ENCODE assay signal across 8 mouse cellular contexts in the genomic region with DNA sequence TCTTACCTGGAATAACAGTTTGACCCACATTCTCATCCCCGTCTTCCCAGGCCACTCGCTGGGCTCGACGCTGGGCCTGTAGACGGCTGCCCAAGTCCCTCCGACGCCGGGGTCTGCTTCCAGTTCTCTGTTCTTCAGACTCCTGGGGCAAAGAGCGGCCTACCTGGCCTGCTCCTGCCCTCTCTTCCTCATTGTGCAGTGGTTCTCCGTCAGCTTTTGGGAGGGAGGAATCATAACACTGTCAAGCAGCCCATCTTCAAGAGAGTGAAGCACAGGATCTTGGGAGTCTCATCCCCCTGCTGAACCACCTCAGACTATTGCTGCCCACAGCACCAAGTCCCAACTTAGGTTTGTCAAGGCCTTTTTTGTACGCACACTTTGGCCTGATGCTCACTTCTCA. TPM values are rescaled to one million over a fixed set of nuclear protein-coding genes. Genes with fewer than 3 reads are reported as not detected.
DNase-seq lines count a peak whose midpoint lies in the region; ATAC-seq and TF ChIP-seq lines count a peak whose summit lies in the region.

No protein-coding gene starts in this region.

- no peak for TF ChIP-seq POLR2A in ES-Bruce4 (IDR thresholded peaks at IDR 0.05; ENCODE audit: insufficient read depth, low read length)

- H3K9ac ChIP-seq in ES-Bruce4 (ENCODE audit: low read depth, poor library complexity, severe bottlenecking), result peak overlapping the region; percentile 87
- H3K9ac ChIP-seq in forebrain, embryonic 16.5 days (replicated peaks; ENCODE audit: low read depth, low read length), result peak overlapping the region; percentile 86
- H3K9ac ChIP-seq in liver, embryonic 16.5 days (ENCODE audit: low read depth, low read length), result peak overlapping the region; percentile 94

- TF ChIP-seq EP300 in ES-Bruce4 (IDR thresholded peaks at IDR 0.05; ENCODE audit: insufficient read depth, low read depth, low read length), result no peak

- intact Hi-C loops in heart, postnatal 36 days (cut with DNase I), result loop anchor here (5.0 kb wide), 1 partner anchor 101 kb away; a partner anchor contains a TSS

- peaks cover 24% of the 10 kb centered on the region for H3K4me1 ChIP-seq in heart, embryonic 10.5 days
- H3K4me1 ChIP-seq in ES-Bruce4 (ENCODE audit: control insufficient read depth, insufficient read depth, low read length), result no peaks in the 10 kb centered on the region
- peaks cover 25% of the 10 kb centered on the region for H3K4me1 ChIP-seq in forebrain, embryonic 16.5 days (replicated peaks; ENCODE audit: control insufficient read depth, insufficient read depth, low read length)
- H3K4me1 ChIP-seq in liver, embryonic 16.5 days (ENCODE audit: control insufficient read depth, low read depth, low read length), result peaks cover 30% of the 10 kb centered on the region

- H3K27me3 ChIP-seq in heart, embryonic 10.5 days (ENCODE audit: insufficient read depth, poor library complexity, severe bottlenecking), result no peaks in the 10 kb centered on the region
- no peaks in the 10 kb centered on the region for H3K27me3 ChIP-seq in ES-Bruce4 (ENCODE audit: control insufficient read depth, insufficient read depth, low read length, poor library complexity, severe bottlenecking)
- H3K27me3 ChIP-seq in forebrain, embryonic 16.5 days (replicated peaks; ENCODE audit: control insufficient read depth, insufficient read depth, low read length), result no peaks in the 10 kb centered on the region
- no peaks in the 10 kb centered on the region for H3K27me3 ChIP-seq in liver, embryonic 16.5 days (ENCODE audit: control insufficient read depth, insufficient read depth, low read depth, low read length)

- peaks cover 43% of the 10 kb centered on the region for H3K36me3 ChIP-seq in heart, embryonic 10.5 days
- H3K36me3 ChIP-seq in ES-Bruce4 (ENCODE audit: control insufficient read depth, insufficient read depth, low read length, poor library complexity, severe bottlenecking), result peaks cover 4% of the 10 kb centered on the region
- H3K36me3 ChIP-seq in forebrain, embryonic 16.5 days (ENCODE audit: control insufficient read depth, insufficient read depth), result peaks cover 6% of the 10 kb centered on the region; the same call in 1 of the 2 replicates
- H3K36me3 ChIP-seq in liver, embryonic 16.5 days (ENCODE audit: control insufficient read depth, insufficient read depth), result peaks cover 14% of the 10 kb centered on the region

- no peak for DNase-seq in heart, embryonic 10.5 days (ENCODE audit: low spot score)
- DNase-seq in heart, postnatal 36 days, result no peak
- DNase-seq in spleen, postnatal 4 days (ENCODE audit: low spot score in 2 of 2), result no peak
- no peak for DNase-seq in urinary bladder, postnatal 14 days (ENCODE audit: low spot score)
- DNase-seq in embryo, embryonic 9.5 days (ENCODE audit: extremely low spot score), result no peak

- peak overlapping the region; percentile 73 for H3K4me3 ChIP-seq in heart, embryonic 10.5 days
- peak overlapping the region; percentile 89 for H3K4me3 ChIP-seq in ES-Bruce4 (ENCODE audit: low read depth, low read length)
- peak overlapping the region; percentile 75 for H3K4me3 ChIP-seq in forebrain, embryonic 16.5 days (replicated peaks; ENCODE audit: low read length)
- H3K4me3 ChIP-seq in liver, embryonic 16.5 days (ENCODE audit: low read depth, low read length), result peak overlapping the region; percentile 80

- 91% methylated on average over 11 of the region's 11 CpGs for WGBS in heart, embryonic 10.5 days
- 86% methylated on average over 11 of the region's 11 CpGs for WGBS in forebrain, embryonic 16.5 days
- 86% methylated on average over 11 of the region's 11 CpGs for WGBS in liver, embryonic 16.5 days (ENCODE audit: insufficient replicate concordance)

- no peak for TF ChIP-seq CTCF in ES-Bruce4 (IDR thresholded peaks at IDR 0.05; ENCODE audit: low read depth, low read length)

- peak overlapping the region; percentile 87 for H3K4me2 ChIP-seq in forebrain, embryonic 16.5 days (ENCODE audit: low read length)
- peak overlapping the region; percentile 88 for H3K4me2 ChIP-seq in liver, embryonic 16.5 days (ENCODE audit: low read depth, low read length)

- H3K27ac ChIP-seq in heart, embryonic 10.5 days, result 0 out of 2 replicates have a peak overlapping the region, but pooled peaks have one; percentile 99
- no peak overlapping the region for H3K27ac ChIP-seq in ES-Bruce4 (ENCODE audit: insufficient read depth, low read length)
- H3K27ac ChIP-seq in forebrain, embryonic 16.5 days (ENCODE audit: low read length), result no peak overlapping the region
- peak overlapping the region; percentile 98; the same call in 1 of the 2 replicates for H3K27ac ChIP-seq in liver, embryonic 16.5 days (ENCODE audit: low read length)

- H3K9me3 ChIP-seq in heart, embryonic 10.5 days, result no peaks in the 10 kb centered on the region
- no peaks in the 10 kb centered on the region for H3K9me3 ChIP-seq in ES-Bruce4 (replicated peaks; ENCODE audit: control insufficient read depth, insufficient read depth, low read length, poor library complexity, severe bottlenecking)
- H3K9me3 ChIP-seq in forebrain, embryonic 16.5 days (ENCODE audit: control insufficient read depth, low read length), result no peaks in the 10 kb centered on the region
- H3K9me3 ChIP-seq in liver, embryonic 16.5 days (replicated peaks; ENCODE audit: control insufficient read depth, low read length), result no peaks in the 10 kb centered on the region

- no peak for ATAC-seq in forebrain, embryonic 16.5 days
- no peak for ATAC-seq in liver, embryonic 16.5 days (ENCODE audit: low read depth)

RNA-seq across cellular contexts. Expression of a gene that starts 1.1 kb away (rescaled TPM):
- 45.1 and 54.8 TPM in 2 replicates for polyA plus RNA-seq in heart, embryonic 10.5 days (2016; fragmentation: Nextera tagmentation; extraction: Ambion mirVana)
- total RNA-seq in heart, postnatal 36 days (2021), result 10 to 100 TPM; 81.3 to 87.0 TPM
- polyA plus RNA-seq in ES-Bruce4 (2011; ENCODE audit: insufficient read depth, insufficient read length, low read depth, missing spikeins), result 38.9 and 39.3 TPM in 2 replicates
- 57.1 and 62.3 TPM in 2 replicates for polyA plus RNA-seq in forebrain, embryonic 16.5 days (2015; fragmentation: Nextera tagmentation; extraction: Ambion mirVana)
- 43.0 and 48.3 TPM in 2 replicates for polyA plus RNA-seq in liver, embryonic 16.5 days (2015; fragmentation: Nextera tagmentation; extraction: Ambion mirVana)

RNA-seq across cellular contexts. Expression of a gene that starts 4.1 kb away (rescaled TPM):
- polyA plus RNA-seq in heart, embryonic 10.5 days (2016; fragmentation: Nextera tagmentation; extraction: Ambion mirVana), result 96.9 and 118 TPM in 2 replicates
- total RNA-seq in heart, postnatal 36 days (2021), result 10 to 100 TPM; 17.9 to 18.7 TPM
- polyA plus RNA-seq in ES-Bruce4 (2011; ENCODE audit: insufficient read depth, insufficient read length, low read depth, missing spikeins), result 137 and 139 TPM in 2 replicates
- 117 and 124 TPM in 2 replicates for polyA plus RNA-seq in forebrain, embryonic 16.5 days (2015; fragmentation: Nextera tagmentation; extraction: Ambion mirVana)
- polyA plus RNA-seq in liver, embryonic 16.5 days (2015; fragmentation: Nextera tagmentation; extraction: Ambion mirVana), result 37.0 and 41.0 TPM in 2 replicates

RNA-seq across cellular contexts. Expression of a gene that starts 20.7 kb away (rescaled TPM):
- 1.2 and 1.7 TPM in 2 replicates for polyA plus RNA-seq in heart, embryonic 10.5 days (2016; fragmentation: Nextera tagmentation; extraction: Ambion mirVana)
- total RNA-seq in heart, postnatal 36 days (2021), result 1 to 10 TPM; 4.3 to 5.8 TPM
- 2.4 and 2.8 TPM in 2 replicates for polyA plus RNA-seq in ES-Bruce4 (2011; ENCODE audit: insufficient read depth, insufficient read length, low read depth, missing spikeins)
- 8.4 and 11.3 TPM in 2 replicates for polyA plus RNA-seq in forebrain, embryonic 16.5 days (2015; fragmentation: Nextera tagmentation; extraction: Ambion mirVana)
- polyA plus RNA-seq in liver, embryonic 16.5 days (2015; fragmentation: Nextera tagmentation; extraction: Ambion mirVana), result 1.6 and 1.9 TPM in 2 replicates

RNA-seq across cellular contexts. Expression of a gene that starts 33.5 kb away (rescaled TPM):
- 10.8 and 14.2 TPM in 2 replicates for polyA plus RNA-seq in heart, embryonic 10.5 days (2016; fragmentation: Nextera tagmentation; extraction: Ambion mirVana)
- total RNA-seq in heart, postnatal 36 days (2021), result 1 to 10 TPM; 3.7 to 4.1 TPM
- polyA plus RNA-seq in ES-Bruce4 (2011; ENCODE audit: insufficient read depth, insufficient read length, low read depth, missing spikeins), result 10.4 and 11.6 TPM in 2 replicates
- 13.7 and 14.7 TPM in 2 replicates for polyA plus RNA-seq in forebrain, embryonic 16.5 days (2015; fragmentation: Nextera tagmentation; extraction: Ambion mirVana)
- polyA plus RNA-seq in liver, embryonic 16.5 days (2015; fragmentation: Nextera tagmentation; extraction: Ambion mirVana), result 4.1 and 4.5 TPM in 2 replicates

RNA-seq across cellular contexts. Expression of a gene that starts 33.5 kb away (rescaled TPM):
- 18.9 and 19.6 TPM in 2 replicates for polyA plus RNA-seq in heart, embryonic 10.5 days (2016; fragmentation: Nextera tagmentation; extraction: Ambion mirVana)
- total RNA-seq in heart, postnatal 36 days (2021), result 1 to 10 TPM; 7.1 to 8.0 TPM
- 21.5 and 22.5 TPM in 2 replicates for polyA plus RNA-seq in ES-Bruce4 (2011; ENCODE audit: insufficient read depth, insufficient read length, low read depth, missing spikeins)
- polyA plus RNA-seq in forebrain, embryonic 16.5 days (2015; fragmentation: Nextera tagmentation; extraction: Ambion mirVana), result 12.5 and 17.2 TPM in 2 replicates
- 7.9 and 8.8 TPM in 2 replicates for polyA plus RNA-seq in liver, embryonic 16.5 days (2015; fragmentation: Nextera tagmentation; extraction: Ambion mirVana)

Comparison
In these comparisons a context has a peak if more than half of its experiments do, and no peak if none do; other contexts are left out.
1. H3K27ac ChIP-seq: peak in heart, embryonic 10.5 days (single experiment) and liver, embryonic 16.5 days (single experiment); none in ES-Bruce4 (single experiment) and forebrain, embryonic 16.5 days (single experiment).
2. Peak in every context shown above with its lines, with median percentiles within 50 percentile points of each other: H3K4me3 ChIP-seq and H3K9ac ChIP-seq.